Mouse (Mus musculus) forebrain, embryonic 12.5 days (tissue): ENCODE measurements around the gene Gm21680. TPM values are rescaled to one million over a fixed set of nuclear protein-coding genes. Genes with fewer than 3 reads are reported as not detected.

Source experiments
- polyA plus RNA-seq: library from polyadenylated mRNA; unstranded; fragments of >200 nt; fragmentation: Nextera tagmentation; extraction: Ambion mirVana; gene quantifications from 2 replicates; pipeline ENCODE4 v1.2.1, GENCODE M21; 2016

The Gm21680 gene
- polyA plus RNA-seq, 1 experiment from 2014 or later = 0.06 TPM

Other genes with a start within 250 kb of the Gm21680 start
- 19.5 and 20.2 TPM in 2 replicates for gene Actr3b, start 212.7 kb downstream of the Gm21680 start, polyA plus RNA-seq
- gene Gm21663, start 30.3 kb downstream of the Gm21680 start, polyA plus RNA-seq = not detected in 2 replicates
- gene Gm21671, start 18.2 kb downstream of the Gm21680 start, polyA plus RNA-seq = 0.08 TPM in 1 of 2 replicates, not detected in the other
- gene Gm21698, start 16.0 kb upstream of the Gm21680 start, polyA plus RNA-seq = not detected in 2 replicates
- not detected in 2 replicates for gene Gm1979, start 32.1 kb upstream of the Gm21680 start, polyA plus RNA-seq
- not detected in 2 replicates for gene Gm5862, start 50.3 kb upstream of the Gm21680 start, polyA plus RNA-seq
- 0.10 TPM in 1 of 2 replicates, not detected in the other for gene Speer4a, start 66.9 kb upstream of the Gm21680 start, polyA plus RNA-seq
- not detected in 2 replicates for gene Gm7347, start 85.9 kb upstream of the Gm21680 start, polyA plus RNA-seq
- not detected in 2 replicates for gene Gm10471, start 116.6 kb upstream of the Gm21680 start, polyA plus RNA-seq
- gene 5031410I06Rik, start 132.7 kb upstream of the Gm21680 start, polyA plus RNA-seq = not detected in 2 replicates
- not detected in 2 replicates for gene Gm10220, start 148.8 kb upstream of the Gm21680 start, polyA plus RNA-seq